16 mouse cellular contexts compared by ENCODE assay signal in the genomic region with DNA sequence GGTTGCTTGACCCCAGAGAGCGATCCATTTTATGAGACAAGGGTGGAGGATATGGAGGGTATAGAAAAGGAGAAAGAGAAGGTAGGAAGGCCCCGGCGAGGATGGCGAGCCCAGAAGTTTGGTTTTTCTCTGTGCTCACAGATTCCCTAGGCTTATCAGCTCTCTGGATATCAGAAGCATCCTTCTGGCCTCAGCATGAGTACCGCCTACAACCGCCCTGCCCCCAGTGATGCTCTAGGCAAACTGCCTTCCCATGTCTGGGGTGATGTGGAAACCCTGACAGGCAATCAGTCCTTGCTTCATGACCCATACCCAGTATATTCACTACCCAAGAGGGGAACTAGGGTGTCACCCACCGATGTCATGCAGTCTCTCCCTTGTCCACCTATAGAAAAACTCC. TPM values are rescaled to one million over a fixed set of nuclear protein-coding genes. Genes with fewer than 3 reads are reported as not detected.
A peak's percentile ranks its signal among the peaks of the same experiment; 100 is the strongest.
DNase-seq lines count a peak whose midpoint lies in the region; ATAC-seq and TF ChIP-seq lines count a peak whose summit lies in the region.
"Had no signal": no experiment of that assay in that cellular context is flagged by ENCODE, and none has a peak within 500 bp of the region (broad histone marks: within the 10 kb centered on the region; RNA-seq: fewer than 3 reads in every experiment).

No protein-coding gene starts in this region.

- TF ChIP-seq RAD21 in MEL (IDR thresholded peaks at IDR 0.05; ENCODE audit: low read depth, low read length): no peak

- no peaks in the 10 kb centered on the region; the same call in 1 of the 2 replicates for H3K27me3 ChIP-seq in heart, embryonic 12.5 days (replicated peaks)
- no peaks in the 10 kb centered on the region for H3K27me3 ChIP-seq in MEL (ENCODE audit: control insufficient read depth in 1 of 2, insufficient read depth in 2 of 2, low read length in 2 of 2)
- 0 out of 2 replicates have a peak, but pooled peaks cover 11% of the 10 kb centered on the region for H3K27me3 ChIP-seq in liver, embryonic 15.5 days
- H3K27me3 ChIP-seq: heart, embryonic 15.5 days; Patski had no signal

- ATAC-seq in heart, embryonic 12.5 days (ENCODE audit: insufficient number of reproducible peaks, low FRiP score): 0 out of 2 replicates have a peak, but pooled peaks have one; percentile 9
- ATAC-seq in liver, embryonic 15.5 days (ENCODE audit: insufficient read depth): 0 out of 2 replicates have a peak, but pooled peaks have one; percentile 34
- ATAC-seq: forebrain, embryonic 14.5 days; forebrain, postnatal 0 days; hindbrain, postnatal 0 days; inflammation-experienced regulatory T-cells, adult 6 months; Patski had no signal

- H3K4me1 ChIP-seq in heart, embryonic 12.5 days (replicated peaks): 0 out of 2 replicates have a peak, but pooled peaks cover 5% of the 10 kb centered on the region
- peaks cover 0 to 10% of the 10 kb centered on the region in 2 experiments; a peak in 2 of 4 replicates for H3K4me1 ChIP-seq in MEL (ENCODE audit: control insufficient read depth in 1 of 2, insufficient read depth in 2 of 2, low read length in 2 of 2)
- peaks cover 11% of the 10 kb centered on the region for H3K4me1 ChIP-seq in liver, embryonic 15.5 days (replicated peaks)

- no peaks in the 10 kb centered on the region for H3K79me2 ChIP-seq in MEL (ENCODE audit: control insufficient read depth, insufficient read depth, low read length, poor library complexity)

- 0 out of 4 replicates have a peak, but pooled peaks of 1 of the 2 experiments have one; percentile 21 for TF ChIP-seq EP300 in MEL (IDR thresholded peaks at IDR 0.05; ENCODE audit: low read depth in 1 of 2, low read length in 2 of 2)

- H3K9ac ChIP-seq in heart, embryonic 12.5 days: no peak overlapping the region
- no peak overlapping the region for H3K9ac ChIP-seq in MEL (ENCODE audit: control insufficient read depth, low read depth, low read length, poor library complexity, severe bottlenecking)
- H3K9ac ChIP-seq in liver, embryonic 15.5 days: no peak overlapping the region
- H3K9ac ChIP-seq: forebrain, postnatal 0 days; heart, embryonic 15.5 days; hindbrain, embryonic 14.5 days had no signal

- DNase-seq in heart, postnatal 36 days: no peak
- DNase-seq in MEL (ENCODE audit: low read depth, low spot score): peak; percentile 30
- no peak for DNase-seq in gastrocnemius, postnatal 36 days
- DNase-seq in lung, postnatal 36 days: no peak
- DNase-seq: cerebellum, adult 18-20 months; cerebellum, adult 9-10 months; forebrain, postnatal 0 days had no signal

- no peak overlapping the region for H3K27ac ChIP-seq in heart, embryonic 12.5 days (ENCODE audit: poor library complexity, severe bottlenecking)
- H3K27ac ChIP-seq in MEL (ENCODE audit: control insufficient read depth, low read depth, low read length): no peak overlapping the region
- H3K27ac ChIP-seq in liver, embryonic 15.5 days (replicated peaks): no peak overlapping the region
- H3K27ac ChIP-seq: heart, embryonic 15.5 days; hindbrain, embryonic 14.5 days; hindbrain, postnatal 0 days had no signal

- intact Hi-C loops in heart, postnatal 36 days (cut with DNase I): loop anchor here (2.0 to 5.0 kb wide), 2 partner anchors 96 to 199 kb away; a partner anchor contains a TSS
- intact Hi-C loops in gastrocnemius, postnatal 36 days (cut with DNase I): loop anchor here (2.0 kb wide), 1 partner anchor 87 kb away; no protein-coding TSS in a partner anchor

- no peaks in the 10 kb centered on the region for H3K9me3 ChIP-seq in heart, embryonic 12.5 days (replicated peaks)
- no peaks in the 10 kb centered on the region for H3K9me3 ChIP-seq in MEL (replicated peaks; ENCODE audit: insufficient read depth, low read length)
- no peaks in the 10 kb centered on the region for H3K9me3 ChIP-seq in liver, embryonic 15.5 days (replicated peaks)
- H3K9me3 ChIP-seq: heart, embryonic 15.5 days had no signal

- H3K4me3 ChIP-seq in heart, embryonic 12.5 days: no peak overlapping the region
- H3K4me3 ChIP-seq in MEL (ENCODE audit: control insufficient read depth in 1 of 2, insufficient read depth in 1 of 2, low read depth in 2 of 2, low read length in 2 of 2): no peak overlapping the region
- H3K4me3 ChIP-seq in liver, embryonic 15.5 days (replicated peaks): no peak overlapping the region
- H3K4me3 ChIP-seq: heart, embryonic 15.5 days had no signal

- TF ChIP-seq CTCF in MEL (IDR thresholded peaks at IDR 0.05 in 2 of 3, conservative IDR thresholded peaks at IDR 0.05 in 1 of 3; ENCODE audit: control insufficient read depth in 1 of 3, insufficient read depth in 1 of 3, low read depth in 2 of 3, low read length in 3 of 3, poor library complexity in 1 of 3, severe bottlenecking in 1 of 3): no peak

- no peak for TF ChIP-seq POLR2A in MEL (IDR thresholded peaks at IDR 0.05; ENCODE audit: control insufficient read depth in 1 of 2, insufficient read depth in 1 of 2, low read depth in 1 of 2, low read length in 2 of 2, poor library complexity in 1 of 2)

- H3K36me3 ChIP-seq in heart, embryonic 12.5 days: no peaks in the 10 kb centered on the region
- no peaks in the 10 kb centered on the region for H3K36me3 ChIP-seq in MEL (ENCODE audit: control insufficient read depth in 1 of 2, insufficient read depth in 2 of 2, low read length in 2 of 2)
- H3K36me3 ChIP-seq in liver, embryonic 15.5 days (replicated peaks): no peaks in the 10 kb centered on the region
- H3K36me3 ChIP-seq: heart, embryonic 15.5 days had no signal

- 71% methylated on average over 7 of the region's 7 CpGs for WGBS in heart, embryonic 12.5 days
- 54% methylated on average over 7 of the region's 7 CpGs for WGBS in liver, embryonic 15.5 days (ENCODE audit: insufficient replicate concordance)

- no peak overlapping the region for H3K4me2 ChIP-seq in heart, embryonic 12.5 days
- H3K4me2 ChIP-seq in liver, embryonic 15.5 days: no peak overlapping the region
- H3K4me2 ChIP-seq: heart, embryonic 11.5 days; heart, embryonic 15.5 days; hindbrain, embryonic 14.5 days had no signal

TF ChIP-seq in MEL, 35 proteins besides CTCF, POLR2A, EP300 and RAD21:
- TF ChIP-seq RCOR1 (IDR thresholded peaks at IDR 0.05; ENCODE audit: low read depth, low read length) (0 out of 2 replicates have a peak, but pooled peaks have one; percentile 18), GATA1 (IDR thresholded peaks at IDR 0.05; ENCODE audit: low read depth, low read length) (0 out of 2 replicates have a peak, but pooled peaks have one; percentile 26), ZKSCAN1 (IDR thresholded peaks at IDR 0.05; ENCODE audit: low read depth, low read length) (no peak), CHD1 (IDR thresholded peaks at IDR 0.05; ENCODE audit: low read depth, low read length) (no peak), NRF1 (IDR thresholded peaks at IDR 0.05; ENCODE audit: insufficient read depth, low read depth, low read length, poor library complexity, severe bottlenecking) (no peak), POLR2AphosphoS2 (IDR thresholded peaks at IDR 0.05; ENCODE audit: low read length) (no peak), MYB (IDR thresholded peaks at IDR 0.05; ENCODE audit: low read depth, low read length) (no peak)

RNA-seq across cellular contexts. Expression of a gene that starts 17.0 kb away (rescaled TPM):
- 159 and 186 TPM in 2 replicates for polyA plus RNA-seq in heart, embryonic 12.5 days (2016; fragmentation: Nextera tagmentation; extraction: Ambion mirVana)
- total RNA-seq in heart, postnatal 36 days (2021): 100 to 1,000 TPM; 372 to 460 TPM
- 14.1 and 15.8 TPM in 2 replicates for total RNA-seq in MEL (2012; rRNA removed)
- 10 to 100 TPM in 1 of 2 experiments, not detected in 1; 35.5 TPM for polyA plus RNA-seq in MEL (2012; ENCODE audit: insufficient read depth in 1 of 2, insufficient read length in 2 of 2, low read depth in 1 of 2, low replicate concordance in 2 of 2, missing spikeins in 1 of 2)
- 23.4 and 29.0 TPM in 2 replicates for polyA plus RNA-seq in liver, embryonic 15.5 days (2015; fragmentation: Nextera tagmentation; extraction: Ambion mirVana)
- 10 to 100 TPM; 35.9 to 40.7 TPM for total RNA-seq in gastrocnemius, postnatal 36 days (2021)

Comparison
In these comparisons a context has a peak if more than half of its experiments do, and no peak if none do; other contexts are left out.
1. RNA of a gene that starts 17.0 kb away (total RNA-seq): 372 to 460 TPM in heart, postnatal 36 days; 35.9 to 40.7 TPM in gastrocnemius, postnatal 36 days and 14.1 to 15.8 TPM in MEL; every median in the first group is over 4 times any median in the second.